Mouse (Mus musculus) R1 (cell line): ENCODE data around the gene Cnga3.

ENCODE experiments used
- DNase-seq: peaks from one replicate; pipeline ENCODE4 v3.0.0-alpha.2; 2018; ENCODE audit warnings: low read depth, low spot score

Cnga3 gene

GRCm38 (mm10) chr1:37214144-37214543, at the start of gene Cnga3:
Gene Cnga3, plus strand, starts transcription at chr1:37214434.
- DNase-seq: no peak

GRCm38 (mm10) chr1:37166066-37166465, 48.2 kb upstream of the Cnga3 start:
- no peak for DNase-seq

- DNase-seq: no peak
These were observed 46.3 kb upstream of the Cnga3 start for GRCm38 (mm10) chr1:37167918-37168317.

- no peak for DNase-seq
These were observed 36.4 kb upstream of the Cnga3 start for GRCm38 (mm10) chr1:37177874-37178273.

- no peak for DNase-seq
These were observed 34.4 kb upstream of the Cnga3 start for GRCm38 (mm10) chr1:37179852-37180251.

- no peak for DNase-seq
These were observed 27.2 kb upstream of the Cnga3 start for GRCm38 (mm10) chr1:37187050-37187449.

- DNase-seq: peak; percentile 54
These were observed 19.6 kb upstream of the Cnga3 start for GRCm38 (mm10) chr1:37194607-37195006.

GRCm38 (mm10) chr1:37201406-37201805, 12.8 kb upstream of the Cnga3 start:
- DNase-seq: no peak

- no peak for DNase-seq
These were observed 6.5 kb upstream of the Cnga3 start for GRCm38 (mm10) chr1:37207743-37208142.

- peak; percentile 93 for DNase-seq
These were observed 1.9 kb upstream of the Cnga3 start for GRCm38 (mm10) chr1:37212375-37212774.

GRCm38 (mm10) chr1:37218386-37218785, 4.2 kb downstream of the Cnga3 start:
- peak; percentile 37 for DNase-seq

GRCm38 (mm10) chr1:37219593-37219992, 5.4 kb downstream of the Cnga3 start:
- no peak for DNase-seq

- DNase-seq: peak; percentile 86
These were observed 6.1 kb downstream of the Cnga3 start for GRCm38 (mm10) chr1:37220134-37220907.

GRCm38 (mm10) chr1:37222002-37222401, 7.8 kb downstream of the Cnga3 start:
- no peak for DNase-seq

GRCm38 (mm10) chr1:37230404-37230803, 16.2 kb downstream of the Cnga3 start:
- no peak for DNase-seq

GRCm38 (mm10) chr1:37231295-37231701, 17.1 kb downstream of the Cnga3 start:
- no peak for DNase-seq

GRCm38 (mm10) chr1:37239045-37239635, 24.9 kb downstream of the Cnga3 start:
- DNase-seq: no peak

GRCm38 (mm10) chr1:37242253-37242652, 28.0 kb downstream of the Cnga3 start:
- DNase-seq: no peak

GRCm38 (mm10) chr1:37246476-37246875, 32.2 kb downstream of the Cnga3 start:
- peak; percentile 70 for DNase-seq

GRCm38 (mm10) chr1:37248406-37248805, 34.2 kb downstream of the Cnga3 start:
- DNase-seq: peak; percentile 38

- DNase-seq: peak; percentile 82
These were observed 36.5 kb downstream of the Cnga3 start for GRCm38 (mm10) chr1:37250643-37251310.

GRCm38 (mm10) chr1:37258443-37258842, 44.2 kb downstream of the Cnga3 start:
- peak; percentile 52 for DNase-seq

GRCm38 (mm10) chr1:37272464-37272863, 58.2 kb downstream of the Cnga3 start:
- DNase-seq: peak; percentile 72
